Mouse (Mus musculus) forebrain, embryonic 12.5 days (tissue): ENCODE results near the gene Gm4175. TPM values are rescaled to one million over a fixed set of nuclear protein-coding genes. Genes with fewer than 3 reads are reported as not detected.
"Not testable (repeated sequence)": the region's sequence is repeated elsewhere in the genome, so short reads cannot be mapped to it uniquely, and the experiment has no call there.

Experiments used
- ATAC-seq: fragments of 200-750 bp; cut with Nextera tagmentation; 2 replicates; pipeline ENCODE4 v1.8.0; 2017; ENCODE audit warnings: moderate TSS enrichment; ENCODE audit not compliant: low FRiP score
- H3K27ac ChIP-seq: fragments of 300-500 bp; sonication (generic); 2 replicates; pipeline ENCODE4 v1.5.1; 2016; ENCODE audit warnings: mild to moderate bottlenecking
- H3K27me3 ChIP-seq: fragments of 300-500 bp; sonication (generic); 2 replicates; pipeline ENCODE4 v1.6.1; 2016; ENCODE audit warnings: mild to moderate bottlenecking
- H3K36me3 ChIP-seq: fragments of 300-500 bp; sonication (generic); replicated peaks from 2 replicates; pipeline ENCODE4 v1.6.1; 2016; ENCODE audit warnings: mild to moderate bottlenecking
- H3K4me1 ChIP-seq: fragments of 300-500 bp; sonication (generic); 2 replicates; pipeline ENCODE4 v1.6.1; 2016
- H3K4me2 ChIP-seq: fragments of 300-500 bp; sonication (generic); 2 replicates; pipeline ENCODE4 v1.6.1; 2016; ENCODE audit warnings: mild to moderate bottlenecking, moderate library complexity
- H3K4me3 ChIP-seq: fragments of 300-500 bp; sonication (generic); replicated peaks from 2 replicates; pipeline ENCODE4 v1.5.1; 2016; ENCODE audit warnings: mild to moderate bottlenecking
- H3K9ac ChIP-seq: fragments of 300-500 bp; sonication (generic); 2 replicates; pipeline ENCODE4 v1.6.1; 2016; ENCODE audit warnings: mild to moderate bottlenecking
- H3K9me3 ChIP-seq: fragments of 300-500 bp; sonication (generic); 2 replicates; pipeline ENCODE4 v1.6.1; 2016
- WGBS: fragments of 180-500 bp; shearing (Covaris S2); methylation state at CpG from one replicate; pipeline ENCODE4 v1.1.7; 2016; 5-methylcytosine and 5-hydroxymethylcytosine counted together
- polyA plus RNA-seq: library from polyadenylated mRNA; unstranded; fragments of >200 nt; fragmentation: Nextera tagmentation; extraction: Ambion mirVana; gene quantifications from 2 replicates; pipeline ENCODE4 v1.2.1, GENCODE M21; 2016

Gm4175 gene
- not detected in 2 replicates for polyA plus RNA-seq

DNA sequence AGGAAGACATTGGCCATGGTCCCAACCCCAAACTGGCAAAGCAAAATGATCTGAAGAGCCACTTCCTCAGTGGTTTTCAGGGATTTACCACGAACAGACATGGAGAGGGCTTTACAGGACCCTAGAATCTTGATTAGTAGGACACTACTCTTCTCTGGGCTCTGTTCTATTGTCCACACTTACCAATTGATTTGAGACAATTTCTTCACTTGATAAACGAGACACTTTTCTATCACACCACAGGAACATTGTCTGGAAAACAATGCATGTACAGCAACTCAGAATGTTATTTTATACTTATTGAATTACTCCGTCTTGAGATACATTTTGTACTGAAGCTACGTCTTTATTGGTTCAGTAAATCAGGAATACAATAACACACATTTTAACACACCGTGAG lies at the start of gene Gm4175:
Gene Gm4175, minus strand, starts transcription at position 101 of the 400 bp plus-strand sequence.
- H3K4me2 ChIP-seq, H3K4me1 ChIP-seq, H3K4me3 ChIP-seq, H3K9me3 ChIP-seq, H3K27me3 ChIP-seq, H3K27ac ChIP-seq, ATAC-seq, H3K9ac ChIP-seq, H3K36me3 ChIP-seq: not testable (repeated sequence)
- no CpG with 5 or more reads among the region's 5 CpGs for WGBS

- not testable (repeated sequence) for H3K27ac ChIP-seq, H3K9me3 ChIP-seq, H3K4me3 ChIP-seq, H3K4me2 ChIP-seq, H3K4me1 ChIP-seq, ATAC-seq, H3K36me3 ChIP-seq, H3K9ac ChIP-seq, H3K27me3 ChIP-seq
- no CpG with 5 or more reads among the region's 3 CpGs for WGBS
Measured at GRCm38 (mm10) chr7:21796628-21797027, 35.4 kb upstream of the Gm4175 start, which contains the start of gene Gm4177. Gm4177 (minus strand) TSS chr7:21796728.

Other genes starting within 250 kb of the Gm4175 start
- gene Vmn1r130, start 249.7 kb downstream of the Gm4175 start, polyA plus RNA-seq: not detected in 2 replicates
- not detected in 2 replicates for gene Vmn1r131, start 215.4 kb downstream of the Gm4175 start, polyA plus RNA-seq
- not detected in 2 replicates for gene Vmn1r132, start 147.4 kb downstream of the Gm4175 start, polyA plus RNA-seq
- gene Gm4177, start 35.3 kb upstream of the Gm4175 start, polyA plus RNA-seq: not detected in 2 replicates
- gene Vmn1r135, start 70.9 kb upstream of the Gm4175 start, polyA plus RNA-seq: not detected in 2 replicates
- not detected in 2 replicates for gene Gm5725, start 82.8 kb upstream of the Gm4175 start, polyA plus RNA-seq
- gene Gm5891, start 159.8 kb upstream of the Gm4175 start, polyA plus RNA-seq: not detected in 2 replicates
- gene Vmn1r137, start 233.1 kb upstream of the Gm4175 start, polyA plus RNA-seq: not detected in 2 replicates